Mouse (Mus musculus): Measurements from ENCODE around the gene Armc7.
A peak's percentile ranks its signal among the peaks of the same experiment; 100 is the strongest.
"Not testable (repeated sequence)": the region's sequence is repeated elsewhere in the genome, so short reads cannot be mapped to it uniquely, and the experiment has no call there.

The Armc7 gene

DNA sequence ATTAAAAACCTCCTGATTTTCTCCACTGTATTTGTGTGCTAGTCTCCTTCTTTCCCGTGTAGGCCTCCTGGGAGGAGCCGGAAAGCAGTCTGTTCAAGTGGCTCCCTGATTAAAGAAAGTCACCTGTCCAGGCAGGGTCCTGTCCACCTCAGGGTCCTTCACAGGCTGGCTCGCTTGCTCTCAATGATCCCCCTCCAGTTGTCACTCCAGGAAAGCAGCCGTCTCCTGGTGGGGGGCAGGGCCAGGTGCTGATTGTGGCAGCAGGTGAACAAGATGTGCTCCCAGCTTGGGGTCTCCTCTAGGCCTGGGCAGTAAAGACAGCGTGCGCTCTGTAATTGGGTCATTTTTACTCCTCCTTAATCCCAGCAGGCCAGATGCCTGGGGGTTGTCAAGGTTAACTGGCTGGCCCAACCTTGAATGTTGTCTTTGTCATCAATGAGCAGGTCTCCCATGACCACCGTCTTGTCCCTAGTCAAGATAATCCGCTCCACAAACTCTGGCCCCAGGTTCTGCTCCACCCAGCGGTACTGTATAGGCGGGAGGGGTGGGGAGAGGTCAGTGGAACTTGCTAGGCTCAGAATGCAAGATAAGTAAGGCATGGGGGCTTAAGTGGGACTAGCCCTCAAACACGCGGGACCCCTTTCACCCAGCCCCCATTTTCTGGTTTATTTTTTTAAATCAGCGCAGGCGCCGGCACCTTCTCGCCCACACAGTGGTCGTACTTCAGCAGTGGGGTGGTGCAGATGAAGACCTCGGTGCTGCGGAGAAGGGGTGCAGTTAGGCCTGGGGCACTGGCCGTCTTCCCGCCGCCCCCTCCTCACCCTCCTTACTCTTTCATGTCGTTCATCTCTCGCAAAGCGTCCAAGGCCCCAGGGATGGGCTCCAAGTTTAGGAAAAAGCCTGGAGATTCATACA is 15.2 kb downstream of the Armc7 start:
- no peak for DNase-seq (ENCODE audit: low read depth, low spot score)

- peak; percentile 72 for DNase-seq (ENCODE audit: low read depth, low spot score)
Measured at GRCm38 (mm10) chr11:115491356-115492083, 16.1 kb downstream of the Armc7 start, which contains the start of gene Nt5c. Gene Nt5c (minus strand): TSS chr11:115491862.

- no peak for DNase-seq (ENCODE audit: low read depth, low spot score)
Measured at GRCm38 (mm10) chr11:115492387-115492786, 16.9 kb downstream of the Armc7 start.

GRCm38 (mm10) chr11:115496559-115496958 is 21.1 kb downstream of the Armc7 start:
- not testable (repeated sequence) for DNase-seq (ENCODE audit: low read depth, low spot score)

- peak; percentile 60 for DNase-seq (ENCODE audit: low read depth, low spot score)
Measured at GRCm38 (mm10) chr11:115502636-115503035, 27.2 kb downstream of the Armc7 start.

GRCm38 (mm10) chr11:115506586-115506985 is 31.1 kb downstream of the Armc7 start:
- DNase-seq (ENCODE audit: low read depth, low spot score): no peak

DNA sequence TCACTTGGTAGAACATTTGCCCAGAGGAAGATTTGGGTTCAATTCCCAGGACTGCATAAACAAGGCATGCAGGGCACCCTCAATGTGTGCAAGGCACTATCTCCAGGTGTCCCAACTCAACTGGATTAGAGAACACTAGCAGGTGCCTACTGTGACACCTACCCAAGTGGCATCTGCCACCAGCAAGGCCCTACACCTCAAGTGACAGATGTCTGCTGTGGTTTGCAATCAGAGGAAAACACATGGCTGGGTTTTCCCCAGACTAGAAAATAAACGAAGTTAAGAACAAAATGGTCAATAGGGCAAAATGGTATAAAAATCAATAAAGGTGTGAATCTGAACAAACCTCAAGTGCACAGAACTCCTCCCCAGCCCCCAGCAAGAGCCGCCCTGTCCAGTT is 32.6 kb downstream of the Armc7 start:
- no peak for DNase-seq (ENCODE audit: low read depth, low spot score)

- peak; percentile 36 for DNase-seq (ENCODE audit: low read depth, low spot score)
Measured at GRCm38 (mm10) chr11:115509773-115510506, 34.5 kb downstream of the Armc7 start.

DNA sequence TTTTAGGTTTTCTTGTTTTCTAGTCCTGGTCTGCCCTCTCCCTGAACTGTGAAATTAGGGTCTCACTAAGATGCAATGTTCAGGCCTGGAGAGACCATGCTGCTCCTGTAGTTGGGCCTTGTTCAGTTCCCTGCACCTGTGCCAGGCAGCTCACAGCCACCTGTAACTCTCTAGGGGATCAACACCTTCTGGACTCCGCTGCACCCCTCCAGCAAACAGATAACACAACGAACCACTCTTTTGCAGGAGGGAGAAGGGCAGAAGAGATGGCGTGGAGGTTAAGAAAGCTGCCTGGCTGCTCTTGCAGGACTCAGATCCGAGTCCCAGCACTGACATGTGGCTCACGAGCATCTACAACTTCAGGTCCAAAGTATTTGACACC is 35.0 kb downstream of the Armc7 start:
- DNase-seq (ENCODE audit: low read depth, low spot score): no peak

- DNase-seq (ENCODE audit: low read depth, low spot score): no peak
Measured at GRCm38 (mm10) chr11:115511121-115511520, 35.7 kb downstream of the Armc7 start.

DNA sequence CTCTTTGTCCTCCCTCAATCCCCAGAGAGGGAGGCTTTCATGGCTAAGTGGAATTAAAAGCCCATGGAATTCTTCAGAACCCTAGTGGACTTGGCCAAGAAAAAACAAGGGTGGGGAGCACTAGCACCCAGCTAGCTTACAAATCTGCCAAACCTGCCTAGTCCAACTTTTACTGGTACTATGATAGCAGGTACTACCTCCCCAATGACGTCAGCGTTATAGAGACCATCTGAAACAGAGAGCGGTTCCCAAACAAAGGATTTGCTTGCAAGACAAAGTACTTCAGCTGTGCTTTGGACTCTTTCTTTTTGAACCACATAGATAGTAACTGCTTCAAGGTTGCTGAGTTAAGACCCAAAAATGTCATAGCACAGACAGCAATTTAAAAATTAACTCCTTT is 36.5 kb downstream of the Armc7 start:
- no peak for DNase-seq (ENCODE audit: low read depth, low spot score)

DNA sequence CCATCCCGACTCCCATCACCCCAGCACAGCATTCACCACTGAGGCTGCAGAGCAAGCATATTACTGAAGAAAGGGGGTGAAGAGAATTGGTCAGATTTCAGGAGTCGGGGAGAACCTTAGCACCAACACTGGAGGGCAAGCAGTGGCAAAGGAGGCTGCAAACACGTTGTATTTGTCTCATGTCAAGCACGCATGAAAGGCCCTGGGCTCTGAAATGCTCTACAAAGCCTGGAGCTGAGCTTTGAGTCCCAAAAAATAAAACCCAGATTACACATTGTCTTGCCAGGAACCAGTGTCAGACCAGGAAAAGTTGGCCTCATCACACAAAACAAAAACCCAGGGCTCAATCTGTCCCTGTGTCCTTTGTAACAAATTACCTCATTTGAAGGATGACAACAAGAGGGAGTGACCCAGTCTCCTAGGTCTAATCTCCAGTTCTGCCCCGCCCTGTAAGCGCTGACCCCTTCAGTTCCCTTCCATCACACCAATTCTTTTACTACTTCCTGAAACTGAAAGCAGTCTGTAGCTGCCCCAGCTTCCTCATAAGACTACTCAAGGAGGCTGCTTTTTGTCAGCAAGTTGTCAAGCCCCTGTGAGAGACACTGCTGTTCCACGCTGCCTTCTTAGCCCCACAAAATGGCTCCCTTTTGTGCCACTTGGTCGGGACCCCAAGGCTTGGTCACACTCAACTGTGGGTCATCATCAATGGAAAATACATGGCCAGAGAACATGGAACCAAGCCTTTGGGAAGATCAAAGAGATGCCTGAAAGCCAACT is 37.1 kb downstream of the Armc7 start:
- DNase-seq (ENCODE audit: low read depth, low spot score): no peak

DNA sequence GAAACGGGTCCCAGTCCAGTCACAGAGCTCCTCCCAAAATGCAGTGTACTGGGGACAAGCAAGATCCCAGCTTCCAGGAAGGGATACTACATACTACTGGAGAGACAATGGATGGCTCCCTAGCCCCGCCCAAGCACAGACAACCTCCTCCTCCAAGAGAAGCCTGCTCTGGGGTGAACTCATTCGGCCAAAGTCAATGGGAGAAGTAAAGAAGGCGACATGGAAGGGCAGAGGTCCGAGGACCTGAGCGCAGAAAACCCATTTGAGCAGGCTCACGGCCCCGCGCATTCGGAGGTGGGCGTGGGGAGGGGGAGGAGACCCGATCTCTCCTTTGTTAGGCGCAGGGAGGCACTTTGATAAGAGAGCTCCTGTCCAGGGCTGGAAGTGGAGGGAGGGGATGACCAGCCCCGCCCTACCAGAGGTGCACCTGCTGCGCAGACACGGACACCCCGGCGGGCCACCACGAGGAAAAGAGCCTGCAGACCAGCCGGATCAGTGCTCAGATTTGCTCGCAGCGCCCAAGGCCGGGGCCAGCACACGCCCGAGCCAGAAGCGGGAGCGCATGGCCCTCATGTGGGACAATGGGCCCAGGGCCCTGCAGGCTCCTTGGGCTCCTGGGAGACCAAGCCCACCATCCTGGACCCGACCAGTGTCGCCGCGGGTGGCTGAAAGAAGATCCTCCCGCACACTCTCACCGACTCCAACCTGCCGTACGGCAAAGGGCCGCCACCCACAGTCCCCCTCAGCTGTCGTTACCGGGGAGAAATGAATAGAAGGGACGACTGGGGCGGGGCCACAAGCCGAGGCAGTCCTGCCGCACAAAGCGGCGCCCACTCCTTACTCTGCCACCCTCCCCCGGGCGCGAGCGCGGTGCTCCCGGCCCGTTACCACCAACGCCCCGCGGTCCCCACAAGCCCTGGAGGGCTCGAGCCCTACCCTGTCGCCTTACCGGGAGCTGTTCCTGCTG is 38.1 kb downstream of the Armc7 start:
- DNase-seq (ENCODE audit: low read depth, low spot score): peak; percentile 61

- DNase-seq (ENCODE audit: low read depth, low spot score): peak; percentile 98
Measured at GRCm38 (mm10) chr11:115514238-115514663, 38.8 kb downstream of the Armc7 start, which contains the start of gene Jpt1. Gene Jpt1 (minus strand): TSS chr11:115514387.

DNA sequence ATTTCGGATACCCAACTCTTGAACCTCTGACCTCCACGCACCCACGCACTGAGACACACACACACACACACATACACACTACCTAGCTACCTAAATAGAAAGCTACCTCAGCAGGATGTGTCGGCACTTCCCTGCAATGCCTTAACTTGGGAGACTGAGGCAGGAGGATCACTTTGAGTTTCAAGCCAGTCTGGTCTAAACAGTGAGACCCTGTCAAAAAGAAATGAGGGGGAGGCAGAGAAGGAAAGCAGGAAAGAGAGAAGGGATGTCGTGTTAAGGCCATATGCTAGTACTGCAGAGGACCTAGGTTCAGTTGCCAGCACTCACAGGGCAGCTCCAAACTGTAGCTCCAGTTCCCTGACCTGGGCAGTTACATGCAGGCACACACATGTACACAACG is 39.6 kb downstream of the Armc7 start:
- no peak for DNase-seq (ENCODE audit: low read depth, low spot score)

- no peak for DNase-seq (ENCODE audit: low read depth, low spot score)
Measured at GRCm38 (mm10) chr11:115516942-115517341, 41.5 kb downstream of the Armc7 start.

DNA sequence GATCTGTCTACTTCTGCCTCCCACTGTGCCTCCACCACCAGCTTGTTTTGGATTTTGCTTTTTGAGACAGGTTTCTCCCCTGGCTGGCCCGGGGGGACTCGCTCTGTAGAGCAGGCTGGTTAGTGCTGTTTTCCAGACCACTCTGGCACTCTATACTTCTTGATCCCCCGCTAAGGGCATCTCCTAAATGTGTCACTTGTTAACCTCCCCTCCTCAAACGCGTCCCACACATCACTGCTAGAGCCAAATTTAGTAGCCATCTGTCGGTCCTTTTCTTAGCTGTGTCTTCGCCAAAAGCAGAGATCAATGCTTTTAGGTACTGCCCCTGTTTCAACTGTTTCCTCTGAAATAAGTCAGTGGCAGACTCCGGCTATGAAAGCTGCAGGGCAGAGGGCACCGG is 43.2 kb downstream of the Armc7 start:
- no peak for DNase-seq (ENCODE audit: low read depth, low spot score)

GRCm38 (mm10) chr11:115519581-115519980 is 44.1 kb downstream of the Armc7 start:
- no peak for DNase-seq (ENCODE audit: low read depth, low spot score)

DNA sequence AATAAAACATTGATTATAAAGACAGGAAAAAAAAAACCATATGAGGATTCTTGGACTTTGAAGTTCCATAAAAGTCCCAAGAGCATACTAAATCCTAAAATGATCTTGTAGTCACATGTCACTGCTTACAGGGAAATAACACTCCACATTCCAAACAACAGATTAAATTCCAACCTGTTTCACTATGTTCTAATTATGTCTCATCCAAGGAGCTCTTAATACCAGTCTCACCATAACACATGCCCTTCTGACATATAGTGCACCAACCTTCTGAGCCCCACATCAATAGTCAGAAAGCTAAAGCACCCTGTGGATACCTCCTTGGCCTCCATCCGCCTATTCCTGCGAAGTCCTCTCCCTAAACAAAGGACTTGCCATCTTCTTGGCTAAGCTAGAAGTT is 44.8 kb downstream of the Armc7 start:
- no peak for DNase-seq (ENCODE audit: low read depth, low spot score)

DNA sequence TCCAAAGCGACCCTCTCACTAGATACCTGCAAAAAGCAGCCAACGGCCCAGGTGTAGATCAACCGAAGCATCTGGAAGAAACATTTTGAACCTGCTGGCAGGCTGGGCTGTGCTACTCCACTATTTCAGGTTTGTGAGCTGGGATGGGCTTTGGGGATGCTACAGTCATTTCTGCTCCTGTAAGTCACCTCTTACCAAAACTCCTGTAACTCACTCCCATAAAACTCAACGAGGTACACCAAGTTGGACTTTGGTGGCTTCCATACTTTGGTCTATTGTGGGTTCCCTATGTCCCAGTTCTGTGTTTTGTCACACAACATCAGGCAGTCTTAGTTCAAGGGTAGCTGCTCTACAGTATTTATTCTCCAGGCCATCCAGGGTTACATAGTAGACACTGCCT is 45.6 kb downstream of the Armc7 start:
- DNase-seq (ENCODE audit: low read depth, low spot score): no peak
